In the genomic region with DNA sequence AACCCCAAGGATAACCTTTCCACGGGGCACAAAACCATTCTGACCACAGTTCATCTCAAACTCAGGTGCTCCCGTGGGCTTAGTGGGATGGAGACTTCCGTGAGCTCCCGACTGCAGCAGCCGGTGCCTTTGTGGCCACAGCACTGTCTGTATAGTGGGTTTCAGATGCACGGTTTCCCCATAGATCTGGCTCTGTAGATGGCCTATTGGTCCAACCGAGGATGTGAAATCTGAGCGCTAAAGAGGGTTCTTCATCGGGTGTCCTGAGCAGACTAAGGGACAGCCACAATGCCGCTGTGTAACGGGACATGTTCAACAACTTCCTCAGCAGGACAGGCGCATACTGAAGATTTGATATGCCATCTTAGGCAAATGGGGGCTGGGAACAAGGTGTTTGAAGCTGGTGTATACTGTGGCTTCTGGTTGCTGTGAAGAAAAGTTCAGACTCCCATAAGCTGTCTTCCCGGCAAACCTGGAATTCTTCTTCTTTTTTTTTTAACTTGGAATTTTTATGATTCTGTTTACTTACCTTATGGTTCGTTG, we compare ENCODE assay signal across 9 mouse cellular contexts. TPM values are rescaled to one million over a fixed set of nuclear protein-coding genes. Genes with fewer than 3 reads are reported as not detected.
DNase-seq lines count a peak whose midpoint lies in the region; ATAC-seq and TF ChIP-seq lines count a peak whose summit lies in the region.
"Had no signal": no experiment of that assay in that cellular context is flagged by ENCODE, and none has a peak within 500 bp of the region (broad histone marks: within the 10 kb centered on the region; RNA-seq: fewer than 3 reads in every experiment).

No protein-coding gene starts in this region.

- in situ Hi-C loops in CH12.LX (cut with MboI; ENCODE audit: low pct_ligation_motif_present, low pct_unique_long_range_greater_than_20kb, low sequenced_read_pairs), result no loop called here

- no peaks in the 10 kb centered on the region for H3K27me3 ChIP-seq in CH12.LX (replicated peaks)
- no peaks in the 10 kb centered on the region for H3K27me3 ChIP-seq in forebrain, embryonic 16.5 days (replicated peaks; ENCODE audit: control insufficient read depth, insufficient read depth, low read length)
- H3K27me3 ChIP-seq: Patski had no signal

- intact Hi-C loops in gastrocnemius, adult 2 months (cut with DNase I), result loop anchor here (2.0 to 5.0 kb wide), 2 partner anchors 14 to 356 kb away; partner anchors contain the start of gene Map3k10
- intact Hi-C loops in gastrocnemius, postnatal 14 days (cut with DNase I; ENCODE audit: low total_unique reads), result no loop called here

- peak overlapping the region; percentile 75 for H3K4me3 ChIP-seq in gastrocnemius, adult 2 months
- H3K4me3 ChIP-seq in CH12.LX (replicated peaks in 1 of 3; ENCODE audit: low read depth in 2 of 3, low read length in 2 of 3, poor library complexity in 1 of 3) (peak overlapping the region; percentile 66 to 88 (median 68)), macrophage (ENCODE audit: inconsistent target) (peak overlapping the region; percentile 48)
- peak overlapping the region; percentile 44 for H3K4me3 ChIP-seq in forebrain, embryonic 16.5 days (replicated peaks; ENCODE audit: low read length)

- peak overlapping the region; percentile 68 for H3K4me2 ChIP-seq in CH12.LX (ENCODE audit: insufficient read depth, low read depth, poor library complexity, severe bottlenecking)
- H3K4me2 ChIP-seq in forebrain, embryonic 16.5 days (ENCODE audit: low read length), result peak overlapping the region; percentile 67

- H3K27ac ChIP-seq in gastrocnemius, adult 2 months, result peak overlapping the region; percentile 85
- H3K27ac ChIP-seq in CH12.LX (ENCODE audit: insufficient read depth, low read depth), result no peak overlapping the region
- H3K27ac ChIP-seq in forebrain, embryonic 16.5 days (ENCODE audit: low read length), result peak overlapping the region; percentile 82
- no peak overlapping the region; the same call in 1 of the 2 replicates for H3K27ac ChIP-seq in macrophage

- no peak for ATAC-seq in forebrain, embryonic 16.5 days

- WGBS in forebrain, embryonic 16.5 days, result 39% methylated on average over 14 of the region's 14 CpGs
- WGBS in macrophage (ENCODE audit: missing documents), result 23% methylated on average over 14 of the region's 14 CpGs

- no peak for DNase-seq in gastrocnemius, adult 2 months
- no peak for DNase-seq in gastrocnemius, postnatal 14 days
- no peak for DNase-seq in CH12.LX (ENCODE audit: extremely low read depth)
- no peak for DNase-seq in urinary bladder, postnatal 10 days (ENCODE audit: low spot score)
- DNase-seq in ovary, postnatal 10 days (ENCODE audit: low spot score), result no peak
- DNase-seq in right cerebral cortex, postnatal 14 days, result no peak

- TF ChIP-seq RAD21 in CH12.LX (IDR thresholded peaks at IDR 0.05; ENCODE audit: low read depth, low read length), result no peak

- dilution Hi-C loops in CH12.LX (cut with MboI; ENCODE audit: extremely low pct_ligation_motif_present, extremely low pct_unique_long_range_greater_than_20kb, low sequenced_read_pairs), result no loop called here

- no peak for TF ChIP-seq POLR2A in CH12.LX (IDR thresholded peaks at IDR 0.05; ENCODE audit: low read depth, low read length)

- no peaks in the 10 kb centered on the region for H3K79me2 ChIP-seq in CH12.LX (replicated peaks; ENCODE audit: control insufficient read depth, extremely low read depth, insufficient read depth, poor library complexity, severe bottlenecking)
- H3K79me2 ChIP-seq in macrophage (ENCODE audit: inconsistent target), result no peaks in the 10 kb centered on the region

- TF ChIP-seq EP300 in CH12.LX (IDR thresholded peaks at IDR 0.05; ENCODE audit: low read length), result no peak

- no peak for TF ChIP-seq CTCF in gastrocnemius, adult 2 months (IDR thresholded peaks at IDR 0.05)
- TF ChIP-seq CTCF in CH12.LX (conservative IDR thresholded peaks at IDR 0.05 in 1 of 2, IDR thresholded peaks at IDR 0.05 in 1 of 2; ENCODE audit: low read depth in 2 of 2, low read length in 2 of 2), result no peak

- no peaks in the 10 kb centered on the region for H3K9me3 ChIP-seq in CH12.LX (replicated peaks; ENCODE audit: low read length)
- H3K9me3 ChIP-seq in forebrain, embryonic 16.5 days (ENCODE audit: control insufficient read depth, low read length), result no peaks in the 10 kb centered on the region

- peak overlapping the region; percentile 87 for H3K9ac ChIP-seq in CH12.LX (ENCODE audit: insufficient read depth, low read depth)
- H3K9ac ChIP-seq in forebrain, embryonic 16.5 days (replicated peaks; ENCODE audit: low read depth, low read length), result peak overlapping the region; percentile 51

- H3K4me1 ChIP-seq in CH12.LX (ENCODE audit: control insufficient read depth in 1 of 2, insufficient read depth in 2 of 2), result peaks cover 10 to 21% of the 10 kb centered on the region in 2 experiments
- peaks cover 16% of the 10 kb centered on the region for H3K4me1 ChIP-seq in forebrain, embryonic 16.5 days (replicated peaks; ENCODE audit: control insufficient read depth, insufficient read depth, low read length)

- no peaks in the 10 kb centered on the region for H3K36me3 ChIP-seq in CH12.LX (replicated peaks in 1 of 2; ENCODE audit: control insufficient read depth in 1 of 2, insufficient read depth in 1 of 2, low read length in 1 of 2)
- no peaks in the 10 kb centered on the region for H3K36me3 ChIP-seq in forebrain, embryonic 16.5 days (ENCODE audit: control insufficient read depth, insufficient read depth)
- H3K36me3 ChIP-seq in macrophage (ENCODE audit: inconsistent target), result no peaks in the 10 kb centered on the region

TF ChIP-seq in CH12.LX, 34 proteins besides CTCF, POLR2A, EP300 and RAD21:
- TF ChIP-seq CHD1 (IDR thresholded peaks at IDR 0.05; ENCODE audit: low read depth, low read length) (0 out of 2 replicates have a peak, but pooled peaks have one; percentile 39), BHLHE40 (IDR thresholded peaks at IDR 0.05; ENCODE audit: low read depth, low read length) (no peak)

RNA-seq across cellular contexts. Expression of gene Zfp607b, which starts 0.8 kb away (rescaled TPM):
- under 1 TPM; 0.43 to 0.84 TPM for total RNA-seq in gastrocnemius, adult 2 months (2021)
- 1 to 10 TPM in 1 of 2 experiments, under 1 TPM in 1; 0.84 to 1.2 TPM for total RNA-seq in gastrocnemius, postnatal 14 days (2021)
- total RNA-seq in CH12.LX (2012; rRNA removed) (0.76 and 1.2 TPM in 2 replicates), CH12.LX (2014; rRNA removed) (0.93 and 0.97 TPM in 2 replicates)
- polyA plus RNA-seq in CH12.LX (2012; ENCODE audit: insufficient read length, low read depth) (0.90 and 1.0 TPM in 2 replicates), macrophage (2018) (0.20 to 0.76 TPM (median 0.52 TPM) in 3 replicates)
- polyA plus RNA-seq in forebrain, embryonic 16.5 days (2015; fragmentation: Nextera tagmentation; extraction: Ambion mirVana), result 13.8 and 14.5 TPM in 2 replicates
- 1 to 10 TPM in 25 of 26 experiments, under 1 TPM in 1; 0.98 to 6.6 (median 2.5) TPM for total RNA-seq in macrophage (2018; cell fraction: chromatin; rRNA removed)
- under 1 TPM; 0.10 to 0.94 (median 0.33) TPM for total RNA-seq in macrophage (2018; cell fraction: cytosol; rRNA removed)
- 1 to 10 TPM in 14 of 26 experiments, under 1 TPM in 12; 0.35 to 3.4 (median 1.0) TPM for total RNA-seq in macrophage (2018; cell fraction: nucleus; rRNA removed)

RNA-seq across cellular contexts. Expression of gene Map3k10, which starts 13.9 kb away (rescaled TPM):
- total RNA-seq in gastrocnemius, adult 2 months (2021), result 10 to 100 TPM; 35.3 to 39.1 TPM
- 10 to 100 TPM; 15.9 to 16.6 TPM for total RNA-seq in gastrocnemius, postnatal 14 days (2021)
- total RNA-seq in CH12.LX (2012; rRNA removed) (15.0 and 16.7 TPM in 2 replicates), CH12.LX (2014; rRNA removed) (7.2 and 7.8 TPM in 2 replicates)
- polyA plus RNA-seq in CH12.LX (2012; ENCODE audit: insufficient read length, low read depth) (7.6 and 8.2 TPM in 2 replicates), macrophage (2018) (4.3 to 16.5 TPM (median 9.5 TPM) in 3 replicates)
- polyA plus RNA-seq in forebrain, embryonic 16.5 days (2015; fragmentation: Nextera tagmentation; extraction: Ambion mirVana), result 10.6 and 14.3 TPM in 2 replicates
- total RNA-seq in macrophage (2018; cell fraction: chromatin; rRNA removed), result 10 to 100 TPM in 4 of 26 experiments, 1 to 10 TPM in 21, under 1 TPM in 1; 0.81 to 14.0 (median 6.0) TPM
- total RNA-seq in macrophage (2018; cell fraction: cytosol; rRNA removed), result 10 to 100 TPM in 14 of 26 experiments, 1 to 10 TPM in 12; 6.1 to 18.1 (median 10.1) TPM
- total RNA-seq in macrophage (2018; cell fraction: nucleus; rRNA removed), result 10 to 100 TPM in 6 of 26 experiments, 1 to 10 TPM in 20; 2.9 to 17.4 (median 7.3) TPM

RNA-seq across cellular contexts. Expression of gene Ttc9b, which starts 34.6 kb away (rescaled TPM):
- not detected for total RNA-seq in gastrocnemius, adult 2 months (2021)
- not detected for total RNA-seq in gastrocnemius, postnatal 14 days (2021)
- 0.08 TPM in 1 of 2 replicates, not detected in the other for total RNA-seq in CH12.LX (2012; rRNA removed)
- total RNA-seq in CH12.LX (2014; rRNA removed), result not detected in 2 replicates
- polyA plus RNA-seq in CH12.LX (2012; ENCODE audit: insufficient read length, low read depth), result not detected in 2 replicates
- 56.2 and 65.7 TPM in 2 replicates for polyA plus RNA-seq in forebrain, embryonic 16.5 days (2015; fragmentation: Nextera tagmentation; extraction: Ambion mirVana)
- total RNA-seq in macrophage (2018; cell fraction: chromatin; rRNA removed), result not detected
- total RNA-seq in macrophage (2018; cell fraction: cytosol; rRNA removed), result not detected
- not detected for total RNA-seq in macrophage (2018; cell fraction: nucleus; rRNA removed)
- not detected in 3 replicates for polyA plus RNA-seq in macrophage (2018)

RNA-seq across cellular contexts. Expression of gene Zfp60, which starts 42.9 kb away (rescaled TPM):
- total RNA-seq in gastrocnemius, adult 2 months (2021), result 1 to 10 TPM; 5.9 to 9.0 TPM
- total RNA-seq in gastrocnemius, postnatal 14 days (2021), result 1 to 10 TPM; 5.6 to 6.2 TPM
- total RNA-seq in CH12.LX (2012; rRNA removed), result 7.8 and 8.2 TPM in 2 replicates
- 7.2 and 8.1 TPM in 2 replicates for total RNA-seq in CH12.LX (2014; rRNA removed)
- polyA plus RNA-seq in CH12.LX (2012; ENCODE audit: insufficient read length, low read depth), result 6.9 and 7.2 TPM in 2 replicates
- 132 and 133 TPM in 2 replicates for polyA plus RNA-seq in forebrain, embryonic 16.5 days (2015; fragmentation: Nextera tagmentation; extraction: Ambion mirVana)
- total RNA-seq in macrophage (2018; cell fraction: chromatin; rRNA removed), result 10 to 100 TPM in 15 of 26 experiments, 1 to 10 TPM in 11; 2.3 to 46.6 (median 14.7) TPM
- total RNA-seq in macrophage (2018; cell fraction: cytosol; rRNA removed), result 1 to 10 TPM in 21 of 26 experiments, under 1 TPM in 5; 0.37 to 5.5 (median 2.9) TPM
- total RNA-seq in macrophage (2018; cell fraction: nucleus; rRNA removed), result 10 to 100 TPM in 8 of 26 experiments, 1 to 10 TPM in 17, under 1 TPM in 1; 0.93 to 20.1 (median 4.4) TPM
- polyA plus RNA-seq in macrophage (2018), result 3.8 to 3.9 TPM (median 3.8 TPM) in 3 replicates

Comparison
In these comparisons a context has a peak if more than half of its experiments do, and no peak if none do; other contexts are left out.
1. H3K27ac ChIP-seq: peak in gastrocnemius, adult 2 months (single experiment) and forebrain, embryonic 16.5 days (single experiment); none in CH12.LX (single experiment) and macrophage (single experiment).
2. Peak in every context shown above with its lines, with median percentiles within 50 percentile points of each other: H3K4me3 ChIP-seq.